In genomic region chr15:63721669-63722357, GRCm38 (mm10) we compare ENCODE assay signal across 8 mouse cellular contexts.
DNase-seq lines count a peak whose midpoint lies in the region; ATAC-seq and TF ChIP-seq lines count a peak whose summit lies in the region.

No protein-coding gene starts in this region.

- no peak overlapping the region for H3K4me3 ChIP-seq in MEL (ENCODE audit: control insufficient read depth in 1 of 2, insufficient read depth in 1 of 2, low read depth in 2 of 2, low read length in 2 of 2)

- DNase-seq in kidney, adult 18-20 months = peak; percentile 47
- no peak for DNase-seq in kidney, adult 11 months
- DNase-seq in MEL (ENCODE audit: low read depth, low spot score) (peak; percentile 46), liver (peak; percentile 63)
- peak; percentile 69 for DNase-seq in induced T-regulatory cell, adult 2 months (ENCODE audit: low read depth)
- peak; percentile 29 for DNase-seq in right cerebral cortex, adult 18-20 months
- peak; percentile 75 for DNase-seq in thymus, postnatal 4 days

- no peaks in the 10 kb centered on the region for H3K4me1 ChIP-seq in MEL (ENCODE audit: control insufficient read depth in 1 of 2, insufficient read depth in 2 of 2, low read length in 2 of 2)

- ATAC-seq in common myeloid progenitor, adult 5-6 weeks (replicated peaks; ENCODE audit: low read depth, poor library complexity, severe bottlenecking) = peak; percentile 53

- H3K79me2 ChIP-seq in MEL (ENCODE audit: control insufficient read depth, insufficient read depth, low read length, poor library complexity) = no peaks in the 10 kb centered on the region

- peak; percentile 68 for TF ChIP-seq RAD21 in MEL (IDR thresholded peaks at IDR 0.05; ENCODE audit: low read depth, low read length)

- peak; percentile 63 to 72 (median 72) for TF ChIP-seq CTCF in MEL (IDR thresholded peaks at IDR 0.05 in 2 of 3, conservative IDR thresholded peaks at IDR 0.05 in 1 of 3; ENCODE audit: control insufficient read depth in 1 of 3, insufficient read depth in 1 of 3, low read depth in 2 of 3, low read length in 3 of 3, poor library complexity in 1 of 3, severe bottlenecking in 1 of 3)

- TF ChIP-seq EP300 in MEL (IDR thresholded peaks at IDR 0.05; ENCODE audit: low read depth in 1 of 2, low read length in 2 of 2) = no peak

- no peak for TF ChIP-seq POLR2A in MEL (IDR thresholded peaks at IDR 0.05; ENCODE audit: control insufficient read depth in 1 of 2, insufficient read depth in 1 of 2, low read depth in 1 of 2, low read length in 2 of 2, poor library complexity in 1 of 2)

- H3K9me3 ChIP-seq in MEL (replicated peaks; ENCODE audit: insufficient read depth, low read length) = no peaks in the 10 kb centered on the region; the same call in 1 of the 2 replicates

- no peak overlapping the region for H3K9ac ChIP-seq in MEL (ENCODE audit: control insufficient read depth, low read depth, low read length, poor library complexity, severe bottlenecking)

- H3K27me3 ChIP-seq in MEL (ENCODE audit: control insufficient read depth in 1 of 2, insufficient read depth in 2 of 2, low read length in 2 of 2) = no peaks in the 10 kb centered on the region

- H3K27ac ChIP-seq in MEL (ENCODE audit: control insufficient read depth, low read depth, low read length) = no peak overlapping the region

- no peaks in the 10 kb centered on the region for H3K36me3 ChIP-seq in MEL (ENCODE audit: control insufficient read depth in 1 of 2, insufficient read depth in 2 of 2, low read length in 2 of 2)

TF ChIP-seq in MEL, 35 proteins besides CTCF, POLR2A, EP300 and RAD21:
- TF ChIP-seq NELFE (IDR thresholded peaks at IDR 0.05; ENCODE audit: low read depth, low read length) (no peak), MEF2A (IDR thresholded peaks at IDR 0.05; ENCODE audit: extremely low read depth, insufficient replicate concordance, low read depth, low read length, poor library complexity, severe bottlenecking) (no peak), NRF1 (IDR thresholded peaks at IDR 0.05; ENCODE audit: insufficient read depth, low read depth, low read length, poor library complexity, severe bottlenecking) (no peak), HCFC1 (IDR thresholded peaks at IDR 0.05; ENCODE audit: low read depth, low read length) (no peak), SMC3 (IDR thresholded peaks at IDR 0.05; ENCODE audit: low read depth, low read length) (peak; percentile 49), ZMIZ1 (IDR thresholded peaks at IDR 0.05; ENCODE audit: low read depth, low read length) (no peak), MYB (IDR thresholded peaks at IDR 0.05; ENCODE audit: low read depth, low read length) (no peak), UBTF (IDR thresholded peaks at IDR 0.05; ENCODE audit: borderline replicate concordance, insufficient read depth, low read depth, low read length) (no peak), ZKSCAN1 (IDR thresholded peaks at IDR 0.05; ENCODE audit: low read depth, low read length) (no peak), JUND (IDR thresholded peaks at IDR 0.05; ENCODE audit: low read depth, low read length) (no peak), USF1 (IDR thresholded peaks at IDR 0.05; ENCODE audit: low read depth, low read length) (no peak), ZC3H11A (IDR thresholded peaks at IDR 0.05; ENCODE audit: low read depth, low read length) (peak; percentile 49)
